Mouse (Mus musculus): ENCODE measurements at regions not wholly inside any gene's neighbourhood (a gene's known extent, or its start where the extent isn't known, plus 50 kb on each side); places are given as distances from the start of the nearest gene placed in this dataset.

- H3K9ac ChIP-seq (replicated peaks; ENCODE audit: low read length, poor library complexity, severe bottlenecking) = no peak overlapping the region
- no peaks in the 10 kb centered on the region for H3K9me3 ChIP-seq (ENCODE audit: low read length)
- H3K4me1 ChIP-seq (ENCODE audit: insufficient read depth, low read length) = no peaks in the 10 kb centered on the region
- WGBS = 53% methylated on average over 18 of the region's 18 CpGs
- H3K27ac ChIP-seq (ENCODE audit: low read depth, low read length) = no peak overlapping the region
- TF ChIP-seq CTCF (IDR thresholded peaks at IDR 0.05) = peak; percentile 81
- H3K4me2 ChIP-seq (ENCODE audit: low read depth, low read length, poor library complexity, severe bottlenecking) = no peak overlapping the region
- H3K4me3 ChIP-seq (ENCODE audit: low read depth, low read length) = no peak overlapping the region
- peak; percentile 28; the same call in 1 of the 2 replicates for ATAC-seq (ENCODE audit: low FRiP score)
- H3K27me3 ChIP-seq (ENCODE audit: insufficient read depth, low read length) = no peaks in the 10 kb centered on the region
- DNase-seq (ENCODE audit: low spot score) = peak; percentile 71
- no peaks in the 10 kb centered on the region for H3K36me3 ChIP-seq (ENCODE audit: insufficient read depth, low read length)
Observed at GRCm38 (mm10) chr15:59864746-59865499, 151.5 kb downstream of the 4933412E24Rik start.

DNA sequence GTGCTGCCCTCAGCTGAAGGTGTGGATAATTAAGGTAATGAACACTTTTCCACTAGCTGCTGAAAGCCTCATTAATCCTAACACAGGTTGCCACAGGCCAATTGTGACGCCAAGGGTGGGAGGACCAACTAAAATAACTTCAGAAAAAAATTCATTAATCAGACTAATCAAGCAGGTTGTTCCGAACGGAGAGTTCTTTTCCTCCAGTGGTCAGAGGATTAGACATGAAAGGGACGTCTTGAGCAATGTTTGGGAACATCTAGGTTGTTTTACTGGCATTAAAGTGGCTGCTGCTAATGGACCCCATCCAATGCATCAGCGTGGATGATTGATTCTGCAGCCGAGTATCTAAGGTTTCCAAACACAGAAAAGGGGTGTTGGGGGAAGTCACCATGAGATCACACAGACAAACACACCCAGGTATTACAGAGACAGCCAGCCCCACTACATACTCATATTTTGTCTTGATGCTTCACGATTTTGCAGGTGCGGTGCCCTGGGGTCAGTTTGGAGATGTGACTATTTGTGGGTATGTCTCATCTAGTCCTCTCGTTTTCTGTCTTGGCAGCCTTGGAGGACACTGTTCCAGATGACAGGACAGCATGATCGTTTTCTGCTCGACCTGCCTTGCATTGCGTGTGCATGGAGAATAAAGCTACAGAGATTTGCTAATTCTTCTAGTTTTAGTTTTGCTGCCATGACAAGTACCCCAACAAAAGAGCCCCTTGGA lies 164.0 kb downstream of the 4933412E24Rik start:
- H3K4me2 ChIP-seq (ENCODE audit: low read depth, low read length, poor library complexity, severe bottlenecking) = no peak overlapping the region
- H3K9ac ChIP-seq (replicated peaks; ENCODE audit: low read length, poor library complexity, severe bottlenecking) = no peak overlapping the region
- no peak overlapping the region for H3K4me3 ChIP-seq (ENCODE audit: low read depth, low read length)
- H3K4me1 ChIP-seq (ENCODE audit: insufficient read depth, low read length) = no peaks in the 10 kb centered on the region
- H3K36me3 ChIP-seq (ENCODE audit: insufficient read depth, low read length) = no peaks in the 10 kb centered on the region
- WGBS = 72% methylated on average over 12 of the region's 12 CpGs
- H3K27me3 ChIP-seq (ENCODE audit: insufficient read depth, low read length) = no peaks in the 10 kb centered on the region
- ATAC-seq (ENCODE audit: low FRiP score) = no peak
- no peak for DNase-seq (ENCODE audit: low spot score)
- TF ChIP-seq CTCF (IDR thresholded peaks at IDR 0.05) = no peak
- no peak overlapping the region for H3K27ac ChIP-seq (ENCODE audit: low read depth, low read length)
- H3K9me3 ChIP-seq (ENCODE audit: low read length) = no peaks in the 10 kb centered on the region

GRCm38 (mm10) chr15:59845158-59845739 lies 171.2 kb downstream of the 4933412E24Rik start:
- Histone ChIP-seq H3K9ac (replicated peaks; ENCODE audit: low read length, poor library complexity, severe bottlenecking) (no peak overlapping the region), H3K9me3 (ENCODE audit: low read length) (no peaks in the 10 kb centered on the region), H3K4me2 (ENCODE audit: low read depth, low read length, poor library complexity, severe bottlenecking) (no peak overlapping the region), H3K4me1 (ENCODE audit: insufficient read depth, low read length) (no peaks in the 10 kb centered on the region), H3K27ac (ENCODE audit: low read depth, low read length) (no peak overlapping the region), H3K27me3 (ENCODE audit: insufficient read depth, low read length) (no peaks in the 10 kb centered on the region), H3K4me3 (ENCODE audit: low read depth, low read length) (no peak overlapping the region), H3K36me3 (ENCODE audit: insufficient read depth, low read length) (no peaks in the 10 kb centered on the region)
- TF ChIP-seq CTCF (IDR thresholded peaks at IDR 0.05) = no peak
- DNase-seq (ENCODE audit: low spot score) = no peak
- no peak for ATAC-seq (ENCODE audit: low FRiP score)
- WGBS = 76% methylated on average over 7 of the region's 7 CpGs

DNA sequence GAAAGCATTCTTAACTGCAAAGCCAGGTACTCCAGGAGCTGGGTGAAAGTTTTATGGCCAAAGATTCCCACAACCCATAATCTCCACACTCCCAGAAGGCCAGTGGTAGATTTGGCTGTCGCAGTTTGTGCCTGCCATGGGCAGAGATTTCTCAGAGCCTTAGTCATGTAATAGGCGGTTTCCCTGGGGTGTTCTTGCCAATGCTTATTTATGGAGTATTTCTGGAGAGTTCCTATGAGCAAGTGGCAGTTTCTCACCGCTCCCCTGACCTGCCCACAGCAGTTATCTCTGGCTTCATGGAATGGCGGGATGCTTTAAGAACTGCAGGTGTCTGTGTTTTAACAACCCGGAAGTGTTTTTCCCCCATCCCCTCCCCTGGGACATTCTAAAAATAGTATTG lies 179.8 kb downstream of the 4933412E24Rik start:
- no peak overlapping the region for H3K9ac ChIP-seq (replicated peaks; ENCODE audit: low read length, poor library complexity, severe bottlenecking)
- H3K4me2 ChIP-seq (ENCODE audit: low read depth, low read length, poor library complexity, severe bottlenecking) = no peak overlapping the region
- DNase-seq (ENCODE audit: low spot score) (no peak), ATAC-seq (ENCODE audit: low FRiP score) (no peak)
- 86% methylated on average over 5 of the region's 5 CpGs for WGBS
- H3K36me3 ChIP-seq (ENCODE audit: insufficient read depth, low read length) = no peaks in the 10 kb centered on the region
- H3K27ac ChIP-seq (ENCODE audit: low read depth, low read length) = no peak overlapping the region
- H3K4me3 ChIP-seq (ENCODE audit: low read depth, low read length) = no peak overlapping the region
- H3K4me1 ChIP-seq (ENCODE audit: insufficient read depth, low read length) = no peaks in the 10 kb centered on the region
- no peaks in the 10 kb centered on the region for H3K27me3 ChIP-seq (ENCODE audit: insufficient read depth, low read length)
- no peaks in the 10 kb centered on the region for H3K9me3 ChIP-seq (ENCODE audit: low read length)
- TF ChIP-seq CTCF (IDR thresholded peaks at IDR 0.05) = no peak

DNA sequence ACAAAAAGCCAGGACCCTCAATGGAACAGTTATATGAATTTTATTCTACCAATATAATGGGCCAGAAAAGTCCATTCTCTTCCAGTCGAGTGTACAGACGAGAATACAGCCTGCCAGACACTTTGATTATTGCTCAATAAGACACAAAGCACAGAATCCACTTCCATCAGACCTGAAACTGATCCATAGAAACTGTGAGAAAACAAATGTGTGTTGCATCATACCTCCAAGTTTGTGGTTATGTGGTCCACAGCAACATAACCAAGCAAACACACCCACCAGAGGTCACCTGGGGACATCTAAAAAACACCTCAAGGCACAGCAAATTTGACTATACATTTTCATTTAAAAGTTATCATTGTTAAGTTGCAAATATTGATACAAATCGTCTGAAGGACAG lies 183.2 kb downstream of the 4933412E24Rik start:
- Histone ChIP-seq H3K4me3 (ENCODE audit: low read depth, low read length) (no peak overlapping the region), H3K4me2 (ENCODE audit: low read depth, low read length, poor library complexity, severe bottlenecking) (no peak overlapping the region), H3K27ac (ENCODE audit: low read depth, low read length) (no peak overlapping the region), H3K9me3 (ENCODE audit: low read length) (no peaks in the 10 kb centered on the region), H3K36me3 (ENCODE audit: insufficient read depth, low read length) (no peaks in the 10 kb centered on the region), H3K9ac (replicated peaks; ENCODE audit: low read length, poor library complexity, severe bottlenecking) (no peak overlapping the region), H3K27me3 (ENCODE audit: insufficient read depth, low read length) (no peaks in the 10 kb centered on the region), H3K4me1 (ENCODE audit: insufficient read depth, low read length) (no peaks in the 10 kb centered on the region)
- TF ChIP-seq CTCF (IDR thresholded peaks at IDR 0.05) = no peak
- WGBS = 81% methylated on average over 3 of the region's 3 CpGs
- ATAC-seq (ENCODE audit: low FRiP score) (no peak), DNase-seq (ENCODE audit: low spot score) (no peak)

DNA sequence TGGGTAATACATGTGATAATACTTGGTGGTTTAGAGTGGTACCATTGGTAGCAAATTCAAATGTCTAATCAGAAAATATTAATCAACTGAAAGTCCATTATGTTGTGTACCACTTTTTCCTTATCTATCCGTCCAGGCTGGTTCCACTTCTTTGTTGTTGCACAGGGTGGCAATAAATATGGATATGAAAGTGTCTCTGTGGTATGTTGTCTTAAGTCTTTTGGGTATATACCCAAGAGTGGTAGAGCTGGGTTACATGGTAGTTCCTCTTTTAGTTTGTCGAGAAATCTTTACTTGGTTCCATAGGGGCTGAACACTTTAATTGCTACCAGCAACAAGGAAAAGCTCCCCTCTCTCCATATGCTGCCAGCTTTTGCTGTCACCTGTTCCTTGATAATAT lies 184.9 kb downstream of the 4933412E24Rik start:
- DNase-seq (ENCODE audit: low spot score) (no peak), ATAC-seq (ENCODE audit: low FRiP score) (no peak)
- Histone ChIP-seq H3K4me3 (ENCODE audit: low read depth, low read length) (no peak overlapping the region), H3K9ac (replicated peaks; ENCODE audit: low read length, poor library complexity, severe bottlenecking) (no peak overlapping the region), H3K4me1 (ENCODE audit: insufficient read depth, low read length) (no peaks in the 10 kb centered on the region), H3K9me3 (ENCODE audit: low read length) (no peaks in the 10 kb centered on the region), H3K27ac (ENCODE audit: low read depth, low read length) (no peak overlapping the region), H3K4me2 (ENCODE audit: low read depth, low read length, poor library complexity, severe bottlenecking) (no peak overlapping the region), H3K27me3 (ENCODE audit: insufficient read depth, low read length) (no peaks in the 10 kb centered on the region), H3K36me3 (ENCODE audit: insufficient read depth, low read length) (no peaks in the 10 kb centered on the region)
- WGBS = 89% methylated on average over 2 of the region's 2 CpGs
- TF ChIP-seq CTCF (IDR thresholded peaks at IDR 0.05) = no peak
